27 mouse cellular contexts compared by ENCODE assay signal in genomic region chrX:99248181-99248580, GRCm38 (mm10).
A peak's percentile ranks its signal among the peaks of the same experiment; 100 is the strongest.
DNase-seq lines count a peak whose midpoint lies in the region; ATAC-seq and TF ChIP-seq lines count a peak whose summit lies in the region.
"Had no signal": no experiment of that assay in that cellular context is flagged by ENCODE, and none has a peak within 500 bp of the region (broad histone marks: within the 10 kb centered on the region; RNA-seq: fewer than 3 reads in every experiment).

No protein-coding gene starts in this region.

- WGBS in cerebellum, adult 2 months: 43% methylated on average over 5 of the region's 5 CpGs
- 80% methylated on average over 5 of the region's 5 CpGs for WGBS in forebrain, embryonic 15.5 days

- H3K36me3 ChIP-seq in forebrain, embryonic 15.5 days: no peaks in the 10 kb centered on the region
- H3K36me3 ChIP-seq: embryonic facial prominence, embryonic 12.5 days; embryonic facial prominence, embryonic 15.5 days; G1E; heart, embryonic 12.5 days; heart, embryonic 15.5 days had no signal

- H3K4me3 ChIP-seq in cerebellum, adult 2 months (replicated peaks; ENCODE audit: insufficient read depth, low read depth, low read length): no peak overlapping the region
- no peak overlapping the region for H3K4me3 ChIP-seq in forebrain, embryonic 15.5 days
- H3K4me3 ChIP-seq: embryonic facial prominence, embryonic 12.5 days; embryonic facial prominence, embryonic 15.5 days; heart, embryonic 12.5 days; heart, embryonic 15.5 days had no signal

- no peaks in the 10 kb centered on the region for H3K9me3 ChIP-seq in forebrain, embryonic 15.5 days
- H3K9me3 ChIP-seq: embryonic facial prominence, embryonic 12.5 days; embryonic facial prominence, embryonic 15.5 days; G1E; heart, embryonic 12.5 days; heart, embryonic 15.5 days had no signal

- no peaks in the 10 kb centered on the region for H3K27me3 ChIP-seq in cerebellum, adult 2 months (ENCODE audit: control insufficient read depth, insufficient read depth, low read length)
- H3K27me3 ChIP-seq in forebrain, embryonic 15.5 days: no peaks in the 10 kb centered on the region
- H3K27me3 ChIP-seq: CH12.LX had no signal

- H3K9ac ChIP-seq in forebrain, embryonic 15.5 days (replicated peaks): no peak overlapping the region
- H3K9ac ChIP-seq: embryonic facial prominence, embryonic 12.5 days; embryonic facial prominence, embryonic 15.5 days; heart, embryonic 12.5 days; heart, embryonic 15.5 days; hindbrain, embryonic 14.5 days had no signal

- intact Hi-C loops in heart, postnatal 25 days (cut with DNase I): no loop called here

- no peak for TF ChIP-seq CTCF in cerebellum, adult 2 months (IDR thresholded peaks at IDR 0.05; ENCODE audit: borderline replicate concordance, insufficient read depth, low read depth, low read length)

- DNase-seq in cerebellum, adult 2 months: peak; percentile 36 to 37
- DNase-seq in cerebellum, adult 8-10 months: no peak
- peak; percentile 61 for DNase-seq in heart, adult 11 months
- no peak for DNase-seq in heart, postnatal 25 days (ENCODE audit: low spot score)
- peak; percentile 41 to 69 for DNase-seq in cerebellum, postnatal 25 days
- no peak for DNase-seq in layer of hippocampus, adult 9-11 months
- DNase-seq: adrenal gland, postnatal 10 days; adrenal gland, postnatal 36 days; B cell, adult 2 months; gastrocnemius, postnatal 10 days; gastrocnemius, postnatal 36 days; heart, adult 18-20 months; heart, postnatal 10 days; heart, postnatal 4 days; kidney, adult 18-20 months had no signal

- H3K4me2 ChIP-seq in forebrain, embryonic 15.5 days (replicated peaks): no peak overlapping the region
- H3K4me2 ChIP-seq: embryonic facial prominence, embryonic 12.5 days; embryonic facial prominence, embryonic 15.5 days; heart, embryonic 12.5 days; heart, embryonic 15.5 days; hindbrain, embryonic 14.5 days had no signal

- H3K27ac ChIP-seq in cerebellum, adult 2 months (ENCODE audit: insufficient read depth, low read length): no peak overlapping the region
- no peak overlapping the region for H3K27ac ChIP-seq in forebrain, embryonic 15.5 days (replicated peaks)
- H3K27ac ChIP-seq: embryonic facial prominence, embryonic 12.5 days; embryonic facial prominence, embryonic 15.5 days; heart, embryonic 15.5 days; hindbrain, embryonic 14.5 days; hindbrain, postnatal 0 days had no signal

- no peak for ATAC-seq in forebrain, embryonic 15.5 days (replicated peaks)
- ATAC-seq: hindbrain, postnatal 0 days; inflammation-experienced regulatory T-cells, adult 6 months; intestine, embryonic 16.5 days; Patski had no signal

- no peak for TF ChIP-seq POLR2A in cerebellum, adult 2 months (IDR thresholded peaks at IDR 0.05; ENCODE audit: borderline replicate concordance, insufficient read depth, low read length)

- peaks cover 18% of the 10 kb centered on the region for H3K4me1 ChIP-seq in cerebellum, adult 2 months (ENCODE audit: control insufficient read depth, insufficient read depth, low read length)
- H3K4me1 ChIP-seq in forebrain, embryonic 15.5 days: no peaks in the 10 kb centered on the region
- H3K4me1 ChIP-seq: embryonic facial prominence, embryonic 12.5 days; embryonic facial prominence, embryonic 15.5 days; heart, embryonic 12.5 days; heart, embryonic 15.5 days had no signal

Comparison
In these comparisons a context has a peak if more than half of its experiments do, and no peak if none do; other contexts are left out.
1. DNase-seq: peak in cerebellum, adult 2 months (2 of 2), heart, adult 11 months (single experiment) and cerebellum, postnatal 25 days (2 of 2); none in cerebellum, adult 8-10 months (single experiment), heart, postnatal 25 days (single experiment) and layer of hippocampus, adult 9-11 months (single experiment).